Mouse (Mus musculus) small intestine, adult 10 weeks (tissue): ENCODE data around the gene Shprh. TPM values are rescaled to one million over a fixed set of nuclear protein-coding genes. Genes with fewer than 3 reads are reported as not detected.

Experiments used
- polyA plus RNA-seq: library from polyadenylated mRNA; stranded (reverse); fragments of 350-450 nt; fragmentation: Illumina TruSeq; extraction: RNeasy Lipid Tissue Mini Kit (QIAGEN cat#74804); gene quantifications from one replicate; pipeline ENCODE4 v1.2.3, GENCODE M21; 2014; ENCODE audit warnings: low replicate concordance

The Shprh gene
- 13.8 TPM for polyA plus RNA-seq

GRCm38 (mm10) chr10:11148884-11149741 is at the start of gene Shprh:
Shprh (plus strand) TSS chr10:11149427.

Other genes starting within 250 kb of the Shprh start
- gene Grm1, start 67.1 kb upstream of the Shprh start, polyA plus RNA-seq = not detected
- gene Fbxo30, start 131.9 kb downstream of the Shprh start, polyA plus RNA-seq = 30.5 TPM
- gene Epm2a, start 194.0 kb downstream of the Shprh start, polyA plus RNA-seq = 2.1 TPM